Mouse (Mus musculus) myocyte (in vitro differentiated cells): ENCODE measurements around the gene Dnaja1. TPM values are rescaled to one million over a fixed set of nuclear protein-coding genes. Genes with fewer than 3 reads are reported as not detected.

Experiments
- H3K27me3 ChIP-seq: one replicate; pipeline ENCODE4 v1.6.1; 2011; ENCODE audit not compliant: control insufficient read depth, insufficient read depth, insufficient read length
- H3K36me3 ChIP-seq: one replicate; pipeline ENCODE4 v1.6.1; 2011; ENCODE audit not compliant: control insufficient read depth, insufficient read depth
- H3K4me2 ChIP-seq: one replicate; pipeline ENCODE4 v1.6.1; 2011; ENCODE audit warnings: low read depth, control low read depth
- H3K4me3 ChIP-seq: one replicate; pipeline ENCODE4 v1.5.1; 2011; ENCODE audit warnings: mild to moderate bottlenecking, control low read depth, moderate library complexity
- H3K79me2 ChIP-seq: one replicate; pipeline ENCODE4 v1.6.1; 2011; ENCODE audit not compliant: control insufficient read depth, insufficient read depth
- H3ac ChIP-seq: one replicate; pipeline ENCODE4 v1.6.1; 2011; ENCODE audit not compliant: control insufficient read depth, insufficient read length
- CEBPB ChIP-seq: IDR thresholded peaks from 2 replicates; pipeline ENCODE4 v1.6.1; 2011; ENCODE audit warnings: mild to moderate bottlenecking, moderate library complexity; ENCODE audit not compliant: poor library complexity, insufficient read depth, severe bottlenecking
- E2F4 ChIP-seq: IDR thresholded peaks from one replicate; pipeline ENCODE4 v1.6.1; 2011; ENCODE audit warnings: mild to moderate bottlenecking, control low read depth, moderate library complexity; ENCODE audit not compliant: insufficient read depth
- MAX ChIP-seq: IDR thresholded peaks from one replicate; pipeline ENCODE4 v1.6.1; 2011; ENCODE audit warnings: low read depth, mild to moderate bottlenecking, control low read depth
- MYOD1 ChIP-seq, 3 experiments: IDR thresholded peaks; one replicate each; pipeline ENCODE4 v1.6.1; 2011; ENCODE audit warnings: control low read depth in 2 of 3, low read depth in 2 of 3, mild to moderate bottlenecking in 2 of 3, moderate library complexity in 1 of 3; ENCODE audit not compliant: insufficient read length in 2 of 3, control insufficient read depth in 1 of 3
- MYOG ChIP-seq, 3 experiments: IDR thresholded peaks; one replicate each; pipeline ENCODE4 v1.6.1; 2011; ENCODE audit warnings: control low read depth in 2 of 3, low read depth in 2 of 3, mild to moderate bottlenecking in 2 of 3; ENCODE audit not compliant: insufficient read length in 2 of 3, control insufficient read depth in 1 of 3, insufficient read depth in 1 of 3
- POLR2A ChIP-seq: IDR thresholded peaks from one replicate; pipeline ENCODE4 v1.6.1; 2011; ENCODE audit warnings: low read depth, mild to moderate bottlenecking, control low read depth, moderate library complexity; ENCODE audit not compliant: insufficient read length
- POLR2AphosphoS2 ChIP-seq: IDR thresholded peaks from one replicate; pipeline ENCODE4 v1.6.1; 2011; ENCODE audit warnings: low read depth, control low read depth; ENCODE audit not compliant: insufficient read length
- REST ChIP-seq: IDR thresholded peaks from one replicate; pipeline ENCODE4 v1.6.1; 2011; ENCODE audit warnings: mild to moderate bottlenecking, control low read depth, moderate library complexity; ENCODE audit not compliant: insufficient read depth, insufficient read length
- SRF ChIP-seq: IDR thresholded peaks from one replicate; pipeline ENCODE4 v1.6.1; 2011; ENCODE audit warnings: low read depth; ENCODE audit not compliant: control insufficient read depth, insufficient read length
- TCF12 ChIP-seq: IDR thresholded peaks from one replicate; pipeline ENCODE4 v1.6.1; 2011; ENCODE audit warnings: mild to moderate bottlenecking, control low read depth; ENCODE audit not compliant: poor library complexity, insufficient read depth, severe bottlenecking
- TCF3 ChIP-seq: IDR thresholded peaks from one replicate; pipeline ENCODE4 v1.6.1; 2011; ENCODE audit warnings: low read depth, control low read depth; ENCODE audit not compliant: insufficient read length
- USF1 ChIP-seq: IDR thresholded peaks from one replicate; pipeline ENCODE4 v1.6.1; 2011; ENCODE audit warnings: low read depth, mild to moderate bottlenecking, control low read depth, moderate library complexity
- polyA plus RNA-seq: library from polyadenylated mRNA; unstranded; fragments of >200 nt; fragmentation: generic; extraction: Trizol; gene quantifications from one replicate; pipeline ENCODE4 v1.2.1, GENCODE M21; 2012; ENCODE audit warnings: missing spikeins

Gene Dnaja1
- polyA plus RNA-seq, 1 experiment, result 68.3 TPM

GRCm38 (mm10) chr4:40781143-40781542, 59.2 kb downstream of the Dnaja1 start:
- no peaks in the 10 kb centered on the region for H3K27me3 ChIP-seq
- no peak overlapping the region for H3K4me3 ChIP-seq
- peak overlapping the region; percentile 72 for H3K4me2 ChIP-seq
- no peak for TF ChIP-seq MYOG (IDR thresholded peaks at IDR 0.05; ENCODE audit: control insufficient read depth in 1 of 3, insufficient read depth in 1 of 3, insufficient read length in 2 of 3, low read depth in 2 of 3)
- TF ChIP-seq TCF12, result no peak
- peak in 1 of 3 experiments; percentile 24 for TF ChIP-seq MYOD1 (IDR thresholded peaks at IDR 0.05; ENCODE audit: control insufficient read depth in 1 of 3, insufficient read length in 2 of 3, low read depth in 2 of 3)
- TF ChIP-seq MAX, result no peak
- no peak for TF ChIP-seq POLR2A
- TF ChIP-seq E2F4, result no peak
- no peak for TF ChIP-seq USF1
- TF ChIP-seq SRF, result no peak
- H3K79me2 ChIP-seq, result no peaks in the 10 kb centered on the region
- H3ac ChIP-seq, result no peak overlapping the region
- H3K36me3 ChIP-seq, result no peaks in the 10 kb centered on the region

GRCm38 (mm10) chr4:40781797-40782495, 60.0 kb downstream of the Dnaja1 start:
- no peak overlapping the region for H3K4me3 ChIP-seq
- no peak overlapping the region for H3ac ChIP-seq
- no peaks in the 10 kb centered on the region for H3K79me2 ChIP-seq
- no peaks in the 10 kb centered on the region for H3K27me3 ChIP-seq
- peak overlapping the region; percentile 72 for H3K4me2 ChIP-seq
- 0 out of 2 replicates have a peak, but pooled peaks have one; percentile 53 for TF ChIP-seq CEBPB
- peak; percentile 52 for TF ChIP-seq MAX
- TF ChIP-seq TCF3, result no peak
- peak; percentile 85 for TF ChIP-seq USF1
- no peak for TF ChIP-seq MYOG (IDR thresholded peaks at IDR 0.05; ENCODE audit: control insufficient read depth in 1 of 3, insufficient read depth in 1 of 3, insufficient read length in 2 of 3, low read depth in 2 of 3)
- H3K36me3 ChIP-seq, result no peaks in the 10 kb centered on the region

GRCm38 (mm10) chr4:40783049-40783448, 61.1 kb downstream of the Dnaja1 start:
- Histone ChIP-seq H3K79me2 (no peaks in the 10 kb centered on the region), H3K27me3 (no peaks in the 10 kb centered on the region), H3K36me3 (no peaks in the 10 kb centered on the region), H3K4me2 (no peak overlapping the region), H3ac (no peak overlapping the region), H3K4me3 (no peak overlapping the region)
- no peak for TF ChIP-seq MYOG (IDR thresholded peaks at IDR 0.05; ENCODE audit: control insufficient read depth in 1 of 3, insufficient read depth in 1 of 3, insufficient read length in 2 of 3, low read depth in 2 of 3)
- no peak for TF ChIP-seq MAX
- no peak for TF ChIP-seq TCF12
- no peak for TF ChIP-seq SRF
- TF ChIP-seq TCF3, result no peak
- no peak for TF ChIP-seq POLR2AphosphoS2
- TF ChIP-seq CEBPB, result no peak
- no peak for TF ChIP-seq MYOD1 (IDR thresholded peaks at IDR 0.05; ENCODE audit: control insufficient read depth in 1 of 3, insufficient read length in 2 of 3, low read depth in 2 of 3)
- no peak for TF ChIP-seq POLR2A
- no peak for TF ChIP-seq REST
- TF ChIP-seq USF1, result no peak
- TF ChIP-seq E2F4, result no peak

GRCm38 (mm10) chr4:40784556-40785169, 62.7 kb downstream of the Dnaja1 start:
- TF ChIP-seq SRF (no peak), E2F4 (no peak), CEBPB (no peak), USF1 (no peak), REST (no peak), TCF3 (no peak), MYOD1 (IDR thresholded peaks at IDR 0.05; ENCODE audit: control insufficient read depth in 1 of 3, insufficient read length in 2 of 3, low read depth in 2 of 3) (no peak), MAX (no peak), MYOG (IDR thresholded peaks at IDR 0.05; ENCODE audit: control insufficient read depth in 1 of 3, insufficient read depth in 1 of 3, insufficient read length in 2 of 3, low read depth in 2 of 3) (no peak), POLR2A (no peak), TCF12 (no peak), POLR2AphosphoS2 (no peak)
- Histone ChIP-seq H3K27me3 (no peaks in the 10 kb centered on the region), H3K36me3 (no peaks in the 10 kb centered on the region), H3ac (no peak overlapping the region), H3K4me2 (no peak overlapping the region), H3K4me3 (no peak overlapping the region), H3K79me2 (no peaks in the 10 kb centered on the region)
